Mouse (Mus musculus): Measurements from ENCODE around the gene Slc30a7. TPM values are rescaled to one million over a fixed set of nuclear protein-coding genes. Genes with fewer than 3 reads are reported as not detected.

Slc30a7 gene
- total and polyA plus RNA-seq, 3 experiments: 8.1 to 19.1 TPM; not detected in 1

- no peak overlapping the region for H3K9ac ChIP-seq (ENCODE audit: control insufficient read depth, low read depth, low read length, poor library complexity, severe bottlenecking)
- H3K27me3 ChIP-seq (ENCODE audit: control insufficient read depth in 1 of 2, insufficient read depth in 2 of 2, low read length in 2 of 2): no peaks in the 10 kb centered on the region
- no peak for DNase-seq (ENCODE audit: low read depth, low spot score)
- no peak overlapping the region for H3K4me3 ChIP-seq (ENCODE audit: control insufficient read depth in 1 of 2, insufficient read depth in 1 of 2, low read depth in 2 of 2, low read length in 2 of 2)
- no peak for TF ChIP-seq ZC3H11A (IDR thresholded peaks at IDR 0.05; ENCODE audit: low read depth, low read length)
- TF ChIP-seq RCOR1 (IDR thresholded peaks at IDR 0.05; ENCODE audit: low read depth, low read length): no peak
- no peak for TF ChIP-seq TCF12 (IDR thresholded peaks at IDR 0.05; ENCODE audit: low read depth, low read length)
- no peak for TF ChIP-seq ELF1 (IDR thresholded peaks at IDR 0.05; ENCODE audit: low read depth, low read length)
- TF ChIP-seq SMC3 (IDR thresholded peaks at IDR 0.05; ENCODE audit: low read depth, low read length): no peak
- no peak for TF ChIP-seq HCFC1 (IDR thresholded peaks at IDR 0.05; ENCODE audit: low read depth, low read length)
- no peak for TF ChIP-seq MAFK (IDR thresholded peaks at IDR 0.05; ENCODE audit: borderline replicate concordance, low read depth, low read length)
- TF ChIP-seq USF2 (IDR thresholded peaks at IDR 0.05; ENCODE audit: borderline replicate concordance in 1 of 2, insufficient read depth in 1 of 2, low read depth in 1 of 2, low read length in 2 of 2): no peak
- TF ChIP-seq POLR2A (IDR thresholded peaks at IDR 0.05; ENCODE audit: control insufficient read depth in 1 of 2, insufficient read depth in 1 of 2, low read depth in 1 of 2, low read length in 2 of 2, poor library complexity in 1 of 2): no peak
- no peak for TF ChIP-seq MEF2A (IDR thresholded peaks at IDR 0.05; ENCODE audit: extremely low read depth, insufficient replicate concordance, low read depth, low read length, poor library complexity, severe bottlenecking)
- TF ChIP-seq ZNF384 (IDR thresholded peaks at IDR 0.05; ENCODE audit: low read depth, low read length): no peak
- no peak for TF ChIP-seq MXI1 (IDR thresholded peaks at IDR 0.05; ENCODE audit: low read depth, low read length)
- TF ChIP-seq ZKSCAN1 (IDR thresholded peaks at IDR 0.05; ENCODE audit: low read depth, low read length): no peak
- no peak for TF ChIP-seq JUND (IDR thresholded peaks at IDR 0.05; ENCODE audit: low read depth, low read length)
- no peak for TF ChIP-seq MAZ (IDR thresholded peaks at IDR 0.05; ENCODE audit: low read depth, low read length)
- no peak for TF ChIP-seq KAT2A (conservative IDR thresholded peaks at IDR 0.05; ENCODE audit: low read depth, low read length)
- no peak for TF ChIP-seq USF1 (IDR thresholded peaks at IDR 0.05; ENCODE audit: low read depth, low read length)
- H3K4me1 ChIP-seq (ENCODE audit: control insufficient read depth in 1 of 2, insufficient read depth in 2 of 2, low read length in 2 of 2): no peaks in the 10 kb centered on the region
- no peaks in the 10 kb centered on the region for H3K9me3 ChIP-seq (replicated peaks; ENCODE audit: insufficient read depth, low read length)
- no peaks in the 10 kb centered on the region for H3K79me2 ChIP-seq (ENCODE audit: control insufficient read depth, insufficient read depth, low read length, poor library complexity)
- H3K36me3 ChIP-seq (ENCODE audit: control insufficient read depth in 1 of 2, insufficient read depth in 2 of 2, low read length in 2 of 2): no peaks in the 10 kb centered on the region
- no peak overlapping the region for H3K27ac ChIP-seq (ENCODE audit: control insufficient read depth, low read depth, low read length)
These were observed 7.7 kb upstream of the Slc30a7 start for GRCm38 (mm10) chr3:116014901-116015300.

- Histone ChIP-seq H3K79me2 (ENCODE audit: control insufficient read depth, insufficient read depth, low read length, poor library complexity) (peaks cover 15% of the 10 kb centered on the region), H3K27me3 (ENCODE audit: control insufficient read depth in 1 of 2, insufficient read depth in 2 of 2, low read length in 2 of 2) (no peaks in the 10 kb centered on the region), H3K4me3 (ENCODE audit: control insufficient read depth in 1 of 2, insufficient read depth in 1 of 2, low read depth in 2 of 2, low read length in 2 of 2) (no peak overlapping the region), H3K36me3 (ENCODE audit: control insufficient read depth in 1 of 2, insufficient read depth in 2 of 2, low read length in 2 of 2) (peaks cover 2 to 12% of the 10 kb centered on the region in 2 experiments), H3K27ac (ENCODE audit: control insufficient read depth, low read depth, low read length) (no peak overlapping the region), H3K9me3 (replicated peaks; ENCODE audit: insufficient read depth, low read length) (no peaks in the 10 kb centered on the region), H3K9ac (ENCODE audit: control insufficient read depth, low read depth, low read length, poor library complexity, severe bottlenecking) (no peak overlapping the region), H3K4me1 (ENCODE audit: control insufficient read depth in 1 of 2, insufficient read depth in 2 of 2, low read length in 2 of 2) (no peaks in the 10 kb centered on the region; a peak in 1 of 4 replicates)
- DNase-seq (ENCODE audit: low read depth, low spot score): no peak
- no peak for TF ChIP-seq ZKSCAN1 (IDR thresholded peaks at IDR 0.05; ENCODE audit: low read depth, low read length)
These were observed 2.6 kb upstream of the Slc30a7 start for GRCm38 (mm10) chr3:116009622-116010344.

All from MEL (cell line).